Mouse (Mus musculus): Measurements from ENCODE around the gene Mccc2.

The Mccc2 gene

DNA sequence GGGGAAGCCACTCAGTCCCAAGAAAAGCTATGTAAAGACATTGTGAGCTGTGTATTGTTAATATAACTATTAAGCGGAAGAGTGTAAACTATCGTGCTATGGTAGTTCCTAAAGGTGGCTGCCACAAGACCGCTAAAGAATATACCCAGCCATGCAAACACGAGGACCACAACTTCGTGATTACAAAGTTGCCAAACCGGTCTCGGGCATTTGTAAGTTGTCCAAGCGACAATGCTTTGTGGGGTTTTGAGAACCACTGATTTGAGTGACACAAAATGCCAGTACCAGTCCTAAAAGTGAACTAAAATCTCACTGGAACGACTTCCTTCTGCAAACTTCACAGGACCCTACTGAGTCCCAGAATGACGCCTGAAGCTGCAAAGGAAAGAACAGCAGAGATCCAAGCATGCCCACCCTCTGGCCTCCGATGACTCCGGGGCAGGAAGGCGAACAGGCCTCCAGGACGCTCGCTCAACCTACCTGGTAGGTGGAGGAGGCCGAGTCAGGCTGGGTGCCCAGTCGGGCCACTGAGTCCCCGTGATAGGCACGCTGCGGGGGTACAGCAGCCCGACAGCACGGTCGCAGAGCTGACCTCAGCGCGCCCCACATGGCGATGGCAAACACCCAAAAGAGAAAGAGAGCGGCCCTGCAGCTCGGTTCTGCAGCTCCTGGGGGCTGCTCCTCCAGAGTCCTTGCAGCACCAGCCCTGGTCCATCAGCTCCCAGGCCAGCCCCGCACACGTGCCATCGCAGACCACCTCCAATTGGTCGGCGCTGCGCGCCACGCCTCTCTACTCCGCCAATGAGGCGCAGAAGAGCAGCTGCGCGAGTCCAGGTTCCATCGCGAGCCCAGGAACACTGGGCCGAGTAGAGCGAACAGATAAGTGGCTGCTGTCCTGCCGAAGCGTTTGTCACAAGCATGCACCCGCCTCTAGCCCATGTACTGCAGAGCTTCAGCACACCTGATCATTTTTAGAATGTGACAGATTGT is at the start of gene Mccc2:
Mccc2 (minus strand) TSS at position 734 of the 990 bp plus-strand sequence.
- peak; percentile 47 to 63 for DNase-seq (ENCODE audit: low spot score in 2 of 2)

DNA sequence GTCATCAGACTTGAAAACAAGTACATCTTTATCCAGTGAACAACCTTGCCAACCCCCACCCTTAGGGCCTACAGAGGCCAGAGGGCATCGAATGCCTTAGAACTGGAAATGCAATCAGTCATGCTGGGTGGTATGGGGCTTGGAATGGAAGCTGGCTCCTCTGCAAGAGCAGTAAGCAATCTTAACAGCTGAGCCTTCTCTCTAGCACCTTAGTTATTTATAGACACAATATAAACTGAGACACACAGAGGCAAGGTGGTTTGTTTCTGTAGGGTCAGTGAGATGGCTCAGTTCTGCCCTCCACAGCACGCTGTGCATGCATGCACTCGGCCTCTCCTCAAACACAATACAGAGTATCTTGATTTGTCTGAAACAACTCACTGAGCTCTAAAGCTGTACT is 48.5 kb upstream of the Mccc2 start:
- DNase-seq (ENCODE audit: low spot score in 2 of 2), result no peak

DNA sequence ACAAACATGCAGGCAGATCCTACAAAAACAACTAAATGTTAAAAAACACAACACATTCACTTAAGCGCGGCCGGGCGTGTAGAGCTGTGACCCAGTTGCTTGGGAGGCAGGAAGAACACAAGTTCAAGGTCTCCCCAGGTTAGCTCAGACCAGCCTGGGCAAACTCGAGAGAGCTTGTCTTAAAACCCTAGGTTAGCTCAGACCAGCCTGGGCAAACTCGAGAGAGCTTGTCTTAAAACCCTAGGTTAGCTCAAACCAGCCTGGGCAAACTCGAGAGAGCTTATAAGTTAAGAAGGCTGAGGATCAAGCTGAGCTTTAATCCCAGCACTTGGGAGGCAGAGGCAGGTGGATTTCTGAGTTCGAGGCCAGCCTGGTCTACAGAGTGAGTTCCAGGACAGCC is 42.3 kb upstream of the Mccc2 start:
- DNase-seq (ENCODE audit: low spot score in 2 of 2), result peak in 1 of 2 experiments; percentile 8

DNA sequence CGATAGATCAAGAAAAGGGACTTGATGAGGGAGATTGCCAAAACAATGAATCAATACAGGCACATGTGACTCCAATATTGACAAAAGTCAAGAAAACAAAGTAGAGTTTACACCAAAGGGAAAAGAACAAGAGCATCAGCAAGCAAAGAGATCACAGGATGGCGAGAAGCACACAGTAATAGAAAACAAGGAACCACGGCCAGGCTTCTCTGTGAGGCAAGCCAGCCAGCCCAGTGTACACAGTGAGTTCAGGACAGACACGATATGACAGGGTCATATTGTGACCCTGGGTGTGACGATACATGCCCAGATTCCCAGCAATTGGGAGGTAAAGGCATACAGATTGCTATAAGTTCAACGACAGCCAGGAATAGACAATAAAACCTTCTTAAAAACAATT is 10.6 kb upstream of the Mccc2 start:
- DNase-seq (ENCODE audit: low spot score in 2 of 2), result no peak

DNA sequence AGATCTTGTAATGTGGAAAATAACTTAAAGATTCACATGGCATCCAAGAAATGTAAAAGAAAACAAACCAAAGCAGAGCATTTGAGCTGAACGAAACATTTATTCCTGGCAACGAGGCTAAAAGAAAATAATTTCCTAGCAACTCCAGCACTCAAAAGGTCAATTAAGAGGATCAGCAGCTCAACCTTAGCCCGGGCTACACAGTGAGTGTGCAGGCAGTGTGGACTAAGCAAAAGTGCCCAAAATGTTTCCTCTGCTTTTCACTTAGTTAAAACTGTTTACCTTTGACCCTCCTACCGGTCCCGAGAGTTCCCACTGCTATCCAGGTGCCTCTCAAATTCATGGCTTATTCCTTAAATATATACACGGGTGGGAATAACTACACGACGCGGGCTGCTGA is 1.5 kb upstream of the Mccc2 start:
- DNase-seq (ENCODE audit: low spot score in 2 of 2), result no peak

DNA sequence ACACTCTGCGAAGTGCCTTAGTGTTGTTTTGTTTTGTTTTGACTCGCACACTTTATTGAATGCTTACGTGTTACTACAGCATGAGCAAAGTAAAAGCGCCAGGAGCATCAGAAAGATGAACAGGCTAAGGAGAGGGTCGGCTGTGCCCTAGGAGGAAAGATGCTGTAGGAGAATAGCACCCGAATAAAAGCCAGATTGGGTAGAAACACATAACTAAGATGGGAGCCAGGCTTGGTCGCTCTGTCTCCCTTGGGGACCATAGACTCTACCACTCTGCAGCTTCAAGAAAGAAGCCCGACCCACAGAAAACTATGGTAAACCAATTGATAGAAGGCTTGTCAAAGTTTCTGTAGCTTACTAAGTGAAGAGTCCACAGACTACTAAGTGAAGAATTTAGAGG is 498 bp upstream of the Mccc2 start:
- no peak for DNase-seq (ENCODE audit: low spot score in 2 of 2)

DNA sequence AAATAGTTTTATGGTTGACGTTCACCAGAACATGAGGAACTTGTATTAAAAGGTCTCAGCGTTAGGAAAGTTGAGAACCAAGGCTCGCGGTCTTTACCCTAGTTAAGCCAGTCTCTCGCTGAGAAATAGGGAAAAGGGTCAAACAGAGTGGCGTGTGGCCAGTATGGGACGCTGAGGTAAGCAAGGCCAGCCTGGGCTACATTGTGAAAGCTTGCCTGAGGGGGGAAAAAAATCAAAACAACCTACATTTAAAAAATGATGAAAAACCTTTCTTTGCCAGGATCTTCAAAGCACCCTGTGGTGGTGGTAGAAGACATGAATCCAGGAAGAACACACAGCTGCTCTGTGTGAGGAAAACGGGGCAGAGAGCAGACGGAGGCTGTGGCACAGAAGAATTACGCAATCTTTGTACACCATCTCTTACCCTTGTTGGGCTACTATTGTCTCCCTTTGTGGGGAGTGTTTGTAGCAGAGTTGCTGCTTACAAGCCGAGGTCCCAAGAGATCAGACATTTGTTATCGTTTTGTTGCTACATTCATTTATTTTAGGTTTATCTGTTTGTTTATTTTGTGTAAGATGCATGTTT is 9.4 kb downstream of the Mccc2 start:
- no peak for DNase-seq (ENCODE audit: low spot score in 2 of 2)

DNA sequence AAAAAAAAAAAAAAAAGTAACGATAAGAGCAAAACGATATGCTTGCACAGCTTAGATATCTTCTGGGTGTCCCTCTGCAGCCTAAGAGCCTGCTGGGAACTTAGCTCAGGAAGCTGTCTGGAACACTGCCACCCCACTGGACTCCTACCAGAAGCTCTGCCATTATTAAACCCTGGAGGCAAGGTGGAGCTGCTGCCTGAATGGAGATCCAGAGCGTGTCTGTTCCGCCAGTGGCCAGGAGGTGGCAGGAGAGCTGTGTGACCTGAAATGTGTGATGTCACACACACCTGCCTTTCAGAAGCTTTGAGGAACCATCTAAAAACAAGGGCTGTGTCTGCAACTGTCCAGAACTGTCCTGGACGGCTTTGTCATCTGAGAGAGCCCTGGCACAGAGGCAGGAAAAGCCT is 13.6 kb downstream of the Mccc2 start:
- peak; percentile 55 to 75 for DNase-seq (ENCODE audit: low spot score in 2 of 2)

DNA sequence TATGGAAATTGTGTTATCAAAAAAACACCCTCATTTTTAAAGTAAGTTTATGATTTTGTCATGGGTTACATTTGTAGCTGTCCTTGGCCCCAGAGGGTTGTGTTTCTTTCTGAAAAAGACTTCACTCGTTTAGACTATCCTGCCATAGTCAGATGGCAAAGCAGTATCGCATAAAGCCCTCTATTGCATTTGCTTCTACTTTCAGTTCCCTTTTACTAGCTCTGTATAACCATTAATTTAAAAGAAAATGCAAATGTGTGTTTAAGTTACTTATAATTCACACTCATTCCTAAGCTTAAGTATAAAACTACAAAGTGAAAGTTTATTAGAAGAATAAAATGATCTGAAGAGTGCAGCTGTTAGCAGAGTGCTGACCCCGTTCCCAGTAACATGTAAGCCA is 16.4 kb downstream of the Mccc2 start:
- DNase-seq (ENCODE audit: low spot score in 2 of 2), result no peak

DNA sequence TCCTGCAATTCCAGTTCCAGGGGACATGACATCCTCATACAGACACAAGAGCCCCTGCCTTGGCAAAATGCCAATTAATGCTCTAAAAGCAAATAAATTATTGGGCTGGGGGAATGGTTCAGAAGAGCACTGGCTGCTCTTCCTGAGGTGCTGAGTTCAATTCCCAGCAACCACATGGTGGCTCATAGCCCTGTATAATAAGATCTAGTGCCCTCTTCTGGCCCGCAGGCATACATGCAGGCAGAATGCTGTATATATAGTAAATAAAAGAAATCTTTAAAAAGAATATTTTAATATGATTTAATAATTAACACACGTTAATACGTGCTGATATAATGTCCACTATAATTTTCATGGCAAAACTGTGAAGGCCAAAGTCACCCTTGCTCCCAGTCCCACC is 17.3 kb downstream of the Mccc2 start:
- no peak for DNase-seq (ENCODE audit: low spot score in 2 of 2)

DNA sequence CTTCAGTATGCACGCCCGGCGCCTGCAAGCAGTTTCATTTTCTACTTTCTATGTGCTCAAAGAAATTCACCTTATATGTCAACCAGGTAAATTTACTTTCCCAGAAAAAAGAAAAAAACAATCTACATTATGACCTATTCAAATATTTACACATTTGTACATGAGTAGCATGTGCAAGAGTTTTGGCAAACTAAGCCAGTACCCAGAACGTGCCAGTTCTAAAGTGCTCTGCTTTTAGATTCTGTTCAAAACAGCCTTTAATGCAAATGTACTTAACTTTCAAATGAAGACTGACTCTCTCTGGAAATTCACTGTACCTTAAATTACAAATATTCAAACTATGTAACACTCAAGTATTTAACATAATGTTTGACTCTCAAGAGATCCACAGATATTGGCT is 25.8 kb downstream of the Mccc2 start:
- DNase-seq (ENCODE audit: low spot score in 2 of 2), result no peak

DNA sequence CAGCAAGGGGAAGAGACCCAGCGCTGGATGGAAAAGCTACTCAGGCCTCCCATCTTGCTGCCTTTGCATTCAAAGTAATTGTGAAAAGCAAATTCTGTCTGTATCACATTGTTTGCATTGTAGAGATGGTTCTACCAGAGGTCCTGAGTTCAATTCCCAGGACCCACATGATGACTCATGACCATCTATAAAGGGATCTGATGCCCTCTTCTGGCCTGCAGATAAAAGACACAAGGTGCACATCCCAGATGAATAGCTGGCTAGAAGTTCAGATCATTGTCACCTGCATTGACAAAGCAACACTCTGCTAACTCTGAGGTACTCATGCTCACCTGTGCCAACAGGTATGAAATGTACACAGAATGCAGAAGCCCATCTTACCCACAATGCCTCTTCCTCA is 32.1 kb downstream of the Mccc2 start:
- DNase-seq (ENCODE audit: low spot score in 2 of 2), result no peak

DNA sequence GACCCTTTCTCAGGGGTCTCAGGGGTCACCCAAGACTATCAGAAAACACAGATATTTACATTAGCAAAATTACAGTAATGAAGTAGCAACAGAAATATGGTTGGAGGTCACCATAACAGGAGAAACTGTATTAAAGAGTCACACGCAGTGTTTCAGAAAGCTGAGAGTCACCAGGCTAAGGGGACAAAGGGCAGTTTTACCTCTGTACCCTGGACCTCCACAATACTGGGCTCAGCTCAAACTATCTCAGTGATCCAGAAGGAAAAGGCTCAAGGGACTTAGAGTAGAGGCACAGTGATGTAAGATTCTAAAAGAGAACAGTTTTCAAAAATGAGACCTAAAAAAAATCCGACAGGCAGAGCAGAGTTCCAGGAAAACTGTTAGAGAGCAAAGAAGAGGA is 36.0 kb downstream of the Mccc2 start:
- DNase-seq (ENCODE audit: low spot score in 2 of 2), result no peak

DNA sequence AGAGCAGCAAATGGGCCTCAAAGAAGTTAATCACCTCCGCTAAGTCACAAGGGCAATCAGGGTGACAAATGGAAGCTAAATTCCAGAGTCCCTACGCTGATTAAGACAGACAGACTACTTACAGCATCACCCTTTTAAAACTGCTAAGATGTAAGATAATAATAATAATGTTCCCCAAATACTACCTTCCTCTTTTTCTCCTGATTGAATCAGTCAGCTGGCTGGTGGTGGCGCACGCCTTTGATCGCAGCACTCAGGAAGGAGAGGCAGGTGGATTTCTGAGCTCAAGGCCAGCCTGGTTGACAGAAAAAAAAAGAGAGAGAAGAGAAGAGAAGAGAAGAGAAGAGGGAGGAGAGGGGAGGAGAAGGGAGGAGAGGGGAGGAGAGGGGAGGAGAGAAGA is 45.4 kb downstream of the Mccc2 start:
- DNase-seq (ENCODE audit: low spot score in 2 of 2), result no peak

DNA sequence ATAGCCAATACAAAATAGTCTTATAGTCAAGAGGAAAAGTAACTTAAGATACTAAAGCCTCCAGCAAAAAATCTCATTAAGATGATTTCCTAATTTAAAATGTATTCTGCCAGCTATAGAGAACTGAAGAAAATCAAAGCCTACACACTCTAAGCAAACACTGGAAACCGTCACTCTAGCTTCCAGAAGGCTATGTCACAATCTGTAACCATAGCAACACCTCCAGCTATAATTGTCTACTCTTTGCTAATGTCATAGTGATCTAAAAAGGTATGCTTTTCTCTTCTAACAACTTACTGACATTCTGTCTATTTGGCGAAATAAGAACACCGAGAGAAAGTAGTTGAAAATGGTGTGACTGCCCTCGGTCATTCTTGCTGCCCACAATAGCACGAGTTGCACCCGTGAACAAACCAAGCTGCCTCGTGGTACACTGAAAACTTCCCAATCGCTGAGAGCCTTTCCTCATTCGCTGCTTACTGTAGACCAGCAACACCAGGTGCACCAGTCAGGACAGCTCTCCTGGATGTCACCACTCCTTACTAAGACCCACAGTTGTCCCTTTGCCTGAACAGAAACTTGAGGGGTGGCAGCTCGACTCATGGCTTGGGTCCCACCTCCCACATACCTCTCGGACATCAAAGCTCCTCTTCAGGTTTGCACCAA is 48.3 kb downstream of the Mccc2 start:
- DNase-seq (ENCODE audit: low spot score in 2 of 2), result no peak

DNA sequence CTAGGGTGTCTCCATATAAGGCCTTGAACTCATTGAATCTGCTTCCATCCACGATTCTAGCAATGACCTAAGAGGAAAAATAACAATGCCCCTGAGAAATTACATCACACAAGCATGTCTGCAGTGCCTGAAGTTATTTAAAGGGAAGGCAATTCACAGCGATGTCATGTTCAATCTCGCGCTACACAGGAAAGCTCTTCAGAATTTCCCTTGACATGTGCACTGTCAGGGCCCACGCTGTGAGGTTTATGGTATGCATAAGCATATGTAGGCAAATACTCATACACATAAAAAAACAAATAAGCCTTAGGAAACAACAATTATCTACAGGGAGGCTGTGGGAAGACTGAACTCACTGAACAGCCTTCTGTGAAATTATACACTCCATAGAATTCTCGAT is 51.6 kb downstream of the Mccc2 start:
- DNase-seq (ENCODE audit: low spot score in 2 of 2), result no peak

DNA sequence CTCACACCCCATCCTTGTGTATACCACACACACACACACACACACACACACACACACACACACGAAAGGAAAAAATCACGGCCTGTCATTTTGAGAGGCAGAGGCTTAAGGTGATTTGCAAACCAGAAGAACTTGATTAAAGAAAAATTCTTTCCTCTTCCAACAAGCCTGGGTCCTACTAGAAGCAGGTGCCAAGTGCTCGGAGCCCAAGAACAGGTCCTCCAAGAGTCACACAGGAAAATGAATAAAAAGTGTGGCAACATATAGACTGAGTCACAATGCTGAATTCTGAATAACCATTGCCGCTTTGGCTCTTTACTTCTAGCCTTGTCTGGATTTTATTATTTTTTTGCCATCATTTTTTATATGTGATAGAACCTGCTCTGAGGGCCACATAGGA is 53.8 kb downstream of the Mccc2 start:
- DNase-seq (ENCODE audit: low spot score in 2 of 2), result no peak

DNA sequence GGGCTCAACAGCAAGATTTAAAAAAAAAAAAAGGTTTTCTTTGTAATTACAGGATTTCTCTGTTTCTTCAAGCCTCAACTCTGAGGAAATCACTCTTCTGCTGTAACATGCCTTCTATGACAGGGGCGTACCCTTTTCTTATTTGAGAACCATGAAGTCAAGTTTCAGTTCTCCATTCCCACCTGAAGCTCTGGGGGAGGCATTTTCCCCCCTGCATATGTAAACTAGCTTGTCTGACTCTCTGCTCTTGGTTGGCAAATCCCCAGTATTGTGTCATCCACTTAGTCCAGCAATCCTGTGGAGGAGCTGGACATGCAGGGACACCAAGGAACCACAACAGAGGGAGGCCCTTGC is 59.9 kb downstream of the Mccc2 start:
- DNase-seq (ENCODE audit: low spot score in 2 of 2), result peak in 1 of 2 experiments; percentile 2

DNA sequence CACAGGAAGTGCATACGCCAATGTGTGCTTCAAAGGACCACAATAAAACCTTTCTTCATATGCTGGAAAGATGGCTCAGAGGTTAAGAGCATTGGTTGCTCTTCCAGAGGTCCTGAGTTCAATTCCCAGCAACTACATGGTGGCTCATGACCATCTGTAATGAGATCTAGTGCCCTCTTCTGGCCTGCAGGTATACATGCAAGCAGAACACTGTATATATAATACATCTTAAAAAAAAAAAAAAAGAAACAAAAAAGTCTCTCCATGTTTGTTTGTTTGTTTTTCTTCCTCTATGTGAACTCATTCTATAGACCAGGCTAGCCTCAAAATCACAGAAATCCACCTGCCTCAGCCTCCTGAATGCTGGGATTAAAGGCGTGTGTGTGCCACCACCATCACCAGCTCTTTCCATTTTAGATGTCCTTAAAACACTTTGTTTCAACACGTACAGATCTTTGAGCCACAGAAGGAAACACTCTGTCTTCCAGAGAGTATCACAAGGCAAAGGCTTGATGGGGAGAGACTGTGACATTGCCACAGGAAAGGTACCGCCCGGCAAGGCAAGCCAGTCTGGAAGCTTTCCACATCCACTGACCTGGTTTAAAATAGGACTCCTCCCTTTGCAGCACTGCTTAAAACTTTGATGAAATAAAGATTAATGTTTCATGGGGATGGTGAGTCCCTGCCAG is 60.4 kb downstream of the Mccc2 start:
- DNase-seq (ENCODE audit: low spot score in 2 of 2), result no peak

DNA sequence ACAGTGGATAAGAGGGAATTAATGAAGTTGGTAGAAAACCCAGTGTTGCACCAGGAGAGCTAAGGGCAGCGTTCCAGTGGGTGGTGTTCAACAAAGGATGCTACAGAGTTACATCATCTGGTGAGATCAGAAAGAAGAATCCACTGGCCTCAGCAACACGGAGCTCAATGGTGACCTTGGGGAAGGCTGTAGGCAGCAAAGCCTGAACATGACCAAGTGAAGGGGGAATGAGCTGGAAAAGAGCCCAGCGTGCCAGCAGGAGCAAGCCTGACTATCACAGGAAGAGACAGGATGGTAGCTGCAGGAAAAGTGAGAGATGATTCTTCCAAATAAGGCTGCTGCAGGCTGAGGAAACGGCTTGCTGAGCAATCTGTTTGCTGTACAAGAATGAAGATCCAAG is 68.0 kb downstream of the Mccc2 start:
- DNase-seq (ENCODE audit: low spot score in 2 of 2), result no peak

DNA sequence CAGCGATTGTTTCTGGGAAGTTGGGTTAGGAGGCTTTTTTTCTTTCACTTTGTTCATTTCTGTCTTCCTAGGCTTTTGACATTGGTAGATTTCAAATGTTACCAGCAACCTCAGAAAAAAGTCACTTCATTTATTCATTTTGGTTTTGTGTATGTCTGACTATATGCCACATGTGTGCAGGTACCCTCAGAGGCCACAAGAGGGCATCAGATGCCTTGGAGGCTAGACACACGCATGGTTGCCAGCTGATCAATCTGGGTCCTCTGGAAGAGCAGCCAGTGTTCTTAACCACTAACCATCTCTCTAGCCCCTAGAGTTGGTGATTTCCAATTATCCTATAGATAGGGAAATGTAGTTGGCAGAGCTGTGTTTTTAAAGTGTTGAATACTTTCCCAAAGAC is 71.9 kb downstream of the Mccc2 start:
- DNase-seq (ENCODE audit: low spot score in 2 of 2), result no peak

DNA sequence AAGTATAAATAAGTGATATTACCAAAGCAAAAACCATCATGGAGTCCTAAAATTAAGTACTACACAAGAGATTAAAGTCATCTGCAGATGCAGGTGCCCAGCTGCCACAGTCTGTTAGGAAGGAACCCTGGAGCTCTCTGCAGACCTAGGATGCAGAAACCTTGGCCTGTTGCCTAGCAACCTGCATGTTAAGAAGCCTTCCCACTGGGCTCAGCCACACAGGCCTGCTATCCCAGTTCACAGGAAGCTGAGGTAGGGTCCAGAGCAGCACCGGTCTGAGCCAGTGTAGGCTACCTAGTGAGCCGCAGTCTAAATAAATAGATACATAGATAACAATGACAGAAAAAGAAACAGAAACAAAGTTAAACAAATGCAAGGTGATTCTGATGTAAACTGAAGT is 74.8 kb downstream of the Mccc2 start:
- no peak for DNase-seq (ENCODE audit: low spot score in 2 of 2)
